Mouse (Mus musculus) ES-E14 (cell line): Measurements from ENCODE around the gene 2210011C24Rik. TPM values are rescaled to one million over a fixed set of nuclear protein-coding genes. Genes with fewer than 3 reads are reported as not detected.

Source experiments
- DNase-seq: peaks from one replicate; pipeline ENCODE4 v3.0.0-alpha.2; 2013; ENCODE audit warnings: low read depth, low spot score
- H3K27ac ChIP-seq: 2 replicates; pipeline ENCODE4 v1.5.1; 2012; ENCODE audit warnings: low read depth, mild to moderate bottlenecking, low read length, moderate library complexity, mixed read lengths; ENCODE audit not compliant: poor library complexity, insufficient read depth, severe bottlenecking
- H3K36me3 ChIP-seq: 2 replicates; pipeline ENCODE4 v1.6.1; 2012; ENCODE audit warnings: mild to moderate bottlenecking, low read length, moderate library complexity, mixed read lengths; ENCODE audit not compliant: control insufficient read depth, poor library complexity, insufficient read depth, severe bottlenecking
- H3K4me1 ChIP-seq, 2 experiments: fragments of 150-350 bp in 1 of 2; sonication (generic) in 1 of 2; 2 replicates each; pipeline ENCODE4 v1.6.1; 2012; ENCODE audit warnings: low read length in 2 of 2, mild to moderate bottlenecking in 1 of 2, mixed read lengths in 1 of 2; ENCODE audit not compliant: control insufficient read depth in 2 of 2, insufficient read depth in 2 of 2, poor library complexity in 1 of 2
- H3K4me3 ChIP-seq, 2 experiments: fragments of 150-350 bp in 1 of 2; sonication (generic) in 1 of 2; 2 replicates each; pipeline ENCODE4 v1.5.1; 2012; ENCODE audit warnings: low read length in 2 of 2, low read depth in 1 of 2, mild to moderate bottlenecking in 1 of 2, mixed read lengths in 1 of 2; ENCODE audit not compliant: insufficient read depth in 1 of 2, poor library complexity in 1 of 2, severe bottlenecking in 1 of 2
- H3K9ac ChIP-seq: 2 replicates; pipeline ENCODE4 v1.6.1; 2012; ENCODE audit warnings: low read depth, mild to moderate bottlenecking, low read length, mixed read lengths; ENCODE audit not compliant: poor library complexity, insufficient read depth, severe bottlenecking
- H3K9me3 ChIP-seq: fragments of 150-350 bp; sonication (generic); 2 replicates; pipeline ENCODE4 v1.6.1; 2012; ENCODE audit warnings: low read depth, mild to moderate bottlenecking, low read length; ENCODE audit not compliant: control insufficient read depth, insufficient read depth
- CHD2 ChIP-seq: IDR thresholded peaks from 2 replicates; pipeline ENCODE4 v1.6.1; 2014; ENCODE audit warnings: mild to moderate bottlenecking, low read depth, low read length, inconsistent platforms
- HCFC1 ChIP-seq: IDR thresholded peaks from 2 replicates; pipeline ENCODE4 v1.6.1; 2012; ENCODE audit warnings: low read length, inconsistent platforms, borderline replicate concordance; ENCODE audit not compliant: insufficient read depth
- MAFK ChIP-seq: IDR thresholded peaks from 2 replicates; pipeline ENCODE4 v1.6.1; 2014; ENCODE audit warnings: mild to moderate bottlenecking, low read depth, low read length, inconsistent platforms; ENCODE audit not compliant: insufficient read depth
- ZC3H11A ChIP-seq: IDR thresholded peaks from 2 replicates; pipeline ENCODE4 v1.6.1; 2012; ENCODE audit warnings: low read depth, mild to moderate bottlenecking, inconsistent platforms, low read length, borderline replicate concordance
- ZNF384 ChIP-seq: IDR thresholded peaks from 2 replicates; pipeline ENCODE4 v1.6.1; 2012; ENCODE audit warnings: low read depth, low read length, inconsistent platforms
- in situ Hi-C, 2 experiments: fragments of 600-800 bp; cut with MboI; formaldehyde crosslinking; loops; one replicate each; pipeline ENCODE4 v1.15.1; 2025; ENCODE audit warnings: low sequenced_read_pairs in 2 of 2, inconsistent platforms in 1 of 2; ENCODE audit not compliant: unreplicated experiment in 2 of 2
- total RNA-seq: library from RNA; depleted of rRNA; stranded (reverse); fragments of 300-350 nt; gene quantifications from 2 replicates; pipeline ENCODE4 v1.2.3, GENCODE M21; 2012

2210011C24Rik gene
- total RNA-seq, 1 experiment, result 4.6 TPM

- in situ Hi-C loops, result no loop called here
- H3K36me3 ChIP-seq, result peaks cover 16% of the 10 kb centered on the region
- H3K4me3 ChIP-seq, result no peak overlapping the region
- H3K9ac ChIP-seq, result no peak overlapping the region
- no peaks in the 10 kb centered on the region for H3K9me3 ChIP-seq
- DNase-seq, result no peak
- TF ChIP-seq CHD2 (no peak), ZC3H11A (no peak), ZNF384 (no peak), HCFC1 (no peak)
- H3K4me1 ChIP-seq, result peaks cover 0 to 7% of the 10 kb centered on the region in 2 experiments; a peak in 2 of 4 replicates
- no peak overlapping the region for H3K27ac ChIP-seq
These were observed 20.8 kb upstream of the 2210011C24Rik start for GRCm38 (mm10) chr8:84032777-84033176.

GRCm38 (mm10) chr8:84029272-84029671, 17.3 kb upstream of the 2210011C24Rik start:
- peaks cover 7 to 25% of the 10 kb centered on the region in 2 experiments; a peak in 3 of 4 replicates for H3K4me1 ChIP-seq
- in situ Hi-C loops, result no loop called here

GRCm38 (mm10) chr8:84027449-84027848, 15.5 kb upstream of the 2210011C24Rik start:
- no peak overlapping the region for H3K4me3 ChIP-seq
- H3K36me3 ChIP-seq, result peaks cover 16% of the 10 kb centered on the region
- TF ChIP-seq ZC3H11A, result no peak
- TF ChIP-seq CHD2, result no peak
- no peak for TF ChIP-seq ZNF384
- no peak for TF ChIP-seq HCFC1
- no peak for TF ChIP-seq MAFK
- no peak overlapping the region for H3K27ac ChIP-seq
- in situ Hi-C loops, result no loop called here
- DNase-seq, result no peak
- no peaks in the 10 kb centered on the region for H3K9me3 ChIP-seq
- peaks cover 16 to 37% of the 10 kb centered on the region in 2 experiments for H3K4me1 ChIP-seq
- H3K9ac ChIP-seq, result no peak overlapping the region

More at GRCm38 (mm10) chr8:84029272-84029671, 17.3 kb upstream of the 2210011C24Rik start:
- Histone ChIP-seq H3K9ac (no peak overlapping the region), H3K27ac (no peak overlapping the region), H3K4me3 (peak overlapping the region in 1 of 2 experiments; percentile 25; a peak in 1 of 4 replicates), H3K9me3 (no peaks in the 10 kb centered on the region), H3K36me3 (peaks cover 16% of the 10 kb centered on the region)
- DNase-seq, result no peak
- TF ChIP-seq MAFK, result no peak
- TF ChIP-seq CHD2, result peak; percentile 77

GRCm38 (mm10) chr8:84025863-84026262, 13.9 kb upstream of the 2210011C24Rik start:
- no peak for DNase-seq

GRCm38 (mm10) chr8:84024171-84024570, 12.2 kb upstream of the 2210011C24Rik start:
- TF ChIP-seq HCFC1 (no peak), MAFK (0 out of 2 replicates have a peak, but pooled peaks have one; percentile 17)
- H3K9me3 ChIP-seq, result no peaks in the 10 kb centered on the region
- peak; percentile 84 for DNase-seq
- H3K27ac ChIP-seq, result no peak overlapping the region
- peaks cover 22 to 53% of the 10 kb centered on the region in 2 experiments for H3K4me1 ChIP-seq
- H3K9ac ChIP-seq, result no peak overlapping the region
- H3K4me3 ChIP-seq, result no peak overlapping the region
- H3K36me3 ChIP-seq, result peaks cover 6% of the 10 kb centered on the region; the same call in 1 of the 2 replicates
- in situ Hi-C loops, result no loop called here

More at GRCm38 (mm10) chr8:84025863-84026262, 13.9 kb upstream of the 2210011C24Rik start:
- H3K36me3 ChIP-seq, result peaks cover 14% of the 10 kb centered on the region
- TF ChIP-seq MAFK (peak; percentile 98), CHD2 (no peak), HCFC1 (no peak), ZNF384 (no peak), ZC3H11A (no peak)
- H3K4me1 ChIP-seq, result peaks cover 22 to 50% of the 10 kb centered on the region in 2 experiments
- H3K27ac ChIP-seq, result no peak overlapping the region
- peak overlapping the region; percentile 18; the same call in 1 of the 2 replicates for H3K9ac ChIP-seq
- in situ Hi-C loops, result no loop called here
- H3K9me3 ChIP-seq, result no peaks in the 10 kb centered on the region
- H3K4me3 ChIP-seq, result peak overlapping the region; percentile 70 to 74
